Mouse (Mus musculus): Measurements from ENCODE around the gene Slc7a6. TPM values are rescaled to one million over a fixed set of nuclear protein-coding genes. Genes with fewer than 3 reads are reported as not detected.
"Not testable (repeated sequence)": the region's sequence is repeated elsewhere in the genome, so short reads cannot be mapped to it uniquely, and the experiment has no call there.

The Slc7a6 gene
- polyA plus RNA-seq, 1 experiment: 8.3 TPM

DNA sequence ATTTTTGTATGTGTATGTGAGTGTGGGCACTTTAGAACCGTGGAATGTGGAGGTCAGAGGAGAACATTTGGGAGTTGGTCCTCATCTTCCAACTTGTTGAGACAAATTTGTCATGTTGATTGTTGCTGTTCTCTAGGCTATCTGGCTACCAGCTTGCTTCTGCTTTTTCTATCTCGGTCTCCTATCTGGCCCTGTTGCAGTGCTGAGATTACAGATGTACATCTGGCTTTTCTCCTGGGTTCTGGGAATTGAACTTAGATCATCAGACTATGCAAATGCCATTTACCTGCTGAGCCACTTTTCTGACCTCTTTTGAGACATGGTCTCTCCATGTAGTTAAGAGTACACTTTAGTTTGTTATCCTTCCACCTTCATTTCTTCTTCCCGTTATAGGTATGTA is 4.9 kb downstream of the Slc7a6 start:
- peaks cover 4% of the 10 kb centered on the region for H3K4me1 ChIP-seq (ENCODE audit: control insufficient read depth, insufficient read depth, low read length)
- no peak overlapping the region for H3K27ac ChIP-seq (ENCODE audit: insufficient read depth, low read depth, low read length)
- no peak overlapping the region for H3K4me3 ChIP-seq (ENCODE audit: insufficient read depth, low read length)
- TF ChIP-seq POLR2A (IDR thresholded peaks at IDR 0.05; ENCODE audit: borderline replicate concordance, low read depth, low read length): no peak
- no peak for TF ChIP-seq CTCF (IDR thresholded peaks at IDR 0.05; ENCODE audit: low read depth, low read length)

DNA sequence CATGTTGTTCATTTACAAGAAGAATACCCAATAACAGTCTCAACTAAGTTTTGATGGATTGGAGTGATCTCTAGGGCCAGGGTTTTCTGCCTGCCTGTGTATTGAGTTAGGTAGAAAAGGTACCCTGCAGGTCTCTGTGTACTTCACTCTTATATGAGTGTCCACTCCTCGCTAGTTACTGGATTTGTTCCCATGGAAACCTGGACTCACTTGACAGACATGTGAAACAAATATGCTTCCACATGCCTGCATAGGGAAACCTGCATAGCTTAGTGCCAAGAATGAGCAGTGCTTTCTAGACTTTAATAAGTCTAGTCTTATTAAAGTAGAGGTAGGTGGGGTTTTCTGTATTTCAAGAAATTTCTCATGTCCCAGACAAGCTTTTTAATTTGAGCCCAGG is 8.2 kb downstream of the Slc7a6 start:
- Histone ChIP-seq H3K4me3 (ENCODE audit: insufficient read depth, low read length) (no peak overlapping the region), H3K4me1 (ENCODE audit: control insufficient read depth, insufficient read depth, low read length) (peaks cover 2% of the 10 kb centered on the region), H3K27ac (ENCODE audit: insufficient read depth, low read depth, low read length) (no peak overlapping the region)
- TF ChIP-seq CTCF (IDR thresholded peaks at IDR 0.05; ENCODE audit: low read depth, low read length) (no peak), POLR2A (IDR thresholded peaks at IDR 0.05; ENCODE audit: borderline replicate concordance, low read depth, low read length) (no peak)

DNA sequence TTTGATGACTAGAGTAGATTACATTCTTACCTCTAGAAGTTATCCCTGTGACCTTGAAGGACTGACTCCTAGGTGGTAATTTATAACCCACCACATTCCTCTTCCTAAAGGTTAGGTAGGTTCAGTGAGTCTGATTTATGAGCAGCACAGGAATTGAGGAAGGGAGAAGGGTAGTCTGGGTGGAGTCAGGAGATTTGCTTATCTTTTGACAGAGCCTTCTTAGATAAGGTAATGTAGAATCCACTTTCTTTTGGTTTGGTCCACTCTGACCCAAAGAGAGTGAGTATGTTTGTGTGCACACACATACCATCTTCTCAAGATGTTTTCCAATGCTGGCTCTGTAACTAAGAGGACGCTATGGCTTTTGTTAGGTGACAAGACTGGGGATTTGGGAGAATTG is 8.9 kb downstream of the Slc7a6 start:
- H3K4me3 ChIP-seq (ENCODE audit: insufficient read depth, low read length): no peak overlapping the region
- H3K27ac ChIP-seq (ENCODE audit: insufficient read depth, low read depth, low read length): no peak overlapping the region
- TF ChIP-seq POLR2A (IDR thresholded peaks at IDR 0.05; ENCODE audit: borderline replicate concordance, low read depth, low read length) (no peak), CTCF (IDR thresholded peaks at IDR 0.05; ENCODE audit: low read depth, low read length) (no peak)
- H3K4me1 ChIP-seq (ENCODE audit: control insufficient read depth, insufficient read depth, low read length): peaks cover 2% of the 10 kb centered on the region

DNA sequence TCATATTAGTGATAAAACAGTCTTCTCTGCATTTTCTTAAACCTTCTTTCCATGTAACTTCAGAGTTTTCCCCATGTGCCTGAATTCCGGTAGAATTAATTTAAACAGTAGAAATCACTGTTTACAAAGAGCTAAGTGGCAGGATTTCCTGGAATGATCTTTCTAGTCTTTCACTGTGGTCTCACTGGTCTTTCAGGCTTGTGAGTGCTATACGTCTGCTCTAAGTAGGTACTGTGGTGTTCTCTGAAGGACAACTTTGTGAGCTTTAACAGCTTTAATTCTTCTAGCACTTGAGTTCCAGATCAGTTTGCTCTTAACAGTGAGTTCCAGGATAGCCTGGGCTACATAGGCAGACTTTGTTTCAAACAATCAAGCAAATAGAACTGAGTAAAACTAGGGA is 9.8 kb downstream of the Slc7a6 start:
- Histone ChIP-seq H3K4me3 (ENCODE audit: insufficient read depth, low read length) (no peak overlapping the region), H3K4me1 (ENCODE audit: control insufficient read depth, insufficient read depth, low read length) (no peaks in the 10 kb centered on the region; the same call in none of the 2 replicates), H3K27ac (ENCODE audit: insufficient read depth, low read depth, low read length) (no peak overlapping the region)
- no peak for TF ChIP-seq POLR2A (IDR thresholded peaks at IDR 0.05; ENCODE audit: borderline replicate concordance, low read depth, low read length)
- TF ChIP-seq CTCF (IDR thresholded peaks at IDR 0.05; ENCODE audit: low read depth, low read length): no peak

DNA sequence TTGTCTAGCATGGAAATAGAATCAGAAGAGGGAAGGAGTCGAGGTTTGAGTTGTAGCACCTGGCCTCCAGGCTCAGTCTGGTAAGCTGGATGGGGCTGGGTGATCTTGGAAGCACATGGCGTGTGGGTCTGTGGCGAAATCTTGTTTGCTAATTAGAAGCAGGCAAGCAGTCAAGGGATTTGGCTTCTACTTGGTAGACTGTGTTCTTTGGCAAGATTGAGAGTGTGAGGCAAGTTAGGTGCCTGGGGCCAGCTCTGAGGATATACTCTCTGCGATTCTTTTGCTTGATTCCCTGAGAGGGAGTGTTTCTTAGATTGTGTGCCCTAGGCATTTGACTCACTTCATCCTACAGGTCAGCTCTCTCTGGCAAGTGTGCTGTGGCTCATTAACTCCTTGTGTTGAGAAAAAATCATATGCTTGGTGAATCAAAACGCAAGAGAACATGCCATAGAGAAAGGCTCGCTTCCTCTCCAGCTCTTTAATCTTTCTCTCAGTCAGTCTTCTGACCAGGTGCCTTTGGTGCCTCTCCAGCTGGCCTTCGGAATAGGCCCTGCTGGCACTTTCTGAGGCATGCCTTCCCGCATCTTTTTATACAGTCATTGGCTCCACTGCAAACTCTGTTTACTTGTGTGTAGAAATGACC is 17.1 kb downstream of the Slc7a6 start:
- Histone ChIP-seq H3K4me1 (ENCODE audit: control insufficient read depth, insufficient read depth, low read length) (no peaks in the 10 kb centered on the region), H3K4me3 (ENCODE audit: insufficient read depth, low read length) (no peak overlapping the region), H3K27ac (ENCODE audit: insufficient read depth, low read depth, low read length) (no peak overlapping the region)
- no peak for TF ChIP-seq CTCF (IDR thresholded peaks at IDR 0.05; ENCODE audit: low read depth, low read length)

DNA sequence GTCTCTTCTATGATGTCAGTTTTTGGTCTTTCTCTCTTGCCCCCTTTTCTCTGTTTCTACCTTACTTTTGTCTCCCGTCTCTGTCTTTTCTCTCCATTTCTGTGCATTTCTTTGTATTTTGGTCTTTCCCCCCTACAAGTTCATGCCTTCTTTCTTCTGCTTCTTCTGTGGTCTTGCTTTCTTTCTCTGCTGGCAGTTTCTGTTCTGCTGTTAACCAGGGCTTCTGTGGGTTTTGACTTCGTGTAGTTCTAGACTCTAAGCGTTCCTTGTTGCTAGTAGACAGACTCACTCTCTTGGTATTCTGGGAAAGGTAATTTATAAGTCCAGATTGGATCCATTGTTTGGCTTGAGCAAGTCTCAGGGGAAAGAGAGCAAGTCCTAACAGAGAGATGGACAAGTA is 17.7 kb downstream of the Slc7a6 start:
- Histone ChIP-seq H3K4me1 (ENCODE audit: control insufficient read depth, insufficient read depth, low read length) (no peaks in the 10 kb centered on the region), H3K4me3 (ENCODE audit: insufficient read depth, low read length) (no peak overlapping the region), H3K27ac (ENCODE audit: insufficient read depth, low read depth, low read length) (no peak overlapping the region)
- TF ChIP-seq CTCF (IDR thresholded peaks at IDR 0.05; ENCODE audit: low read depth, low read length): no peak
- no peak for TF ChIP-seq POLR2A (IDR thresholded peaks at IDR 0.05; ENCODE audit: borderline replicate concordance, low read depth, low read length)

DNA sequence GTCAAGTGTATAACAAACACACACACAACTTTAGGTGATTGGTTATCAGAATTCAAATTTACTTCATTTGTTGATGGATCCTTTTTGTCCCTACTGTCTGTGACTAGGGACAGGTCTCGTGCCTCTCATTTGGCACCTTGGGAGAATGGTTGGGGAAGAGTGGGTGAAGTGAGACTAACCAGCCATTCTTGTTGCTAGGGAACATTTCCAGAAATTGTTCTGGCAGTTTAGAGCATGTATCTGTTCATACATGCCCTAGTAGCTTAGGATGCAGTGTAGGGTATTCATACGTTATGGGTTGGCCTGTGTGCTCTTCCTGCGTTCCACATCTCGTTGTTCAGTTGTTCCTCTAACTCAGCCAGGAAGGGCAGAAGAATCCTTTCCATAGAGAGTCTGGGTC is 20.5 kb downstream of the Slc7a6 start:
- TF ChIP-seq POLR2A (IDR thresholded peaks at IDR 0.05; ENCODE audit: borderline replicate concordance, low read depth, low read length): no peak
- no peak for TF ChIP-seq CTCF (IDR thresholded peaks at IDR 0.05; ENCODE audit: low read depth, low read length)
- H3K4me1 ChIP-seq (ENCODE audit: control insufficient read depth, insufficient read depth, low read length): no peaks in the 10 kb centered on the region

DNA sequence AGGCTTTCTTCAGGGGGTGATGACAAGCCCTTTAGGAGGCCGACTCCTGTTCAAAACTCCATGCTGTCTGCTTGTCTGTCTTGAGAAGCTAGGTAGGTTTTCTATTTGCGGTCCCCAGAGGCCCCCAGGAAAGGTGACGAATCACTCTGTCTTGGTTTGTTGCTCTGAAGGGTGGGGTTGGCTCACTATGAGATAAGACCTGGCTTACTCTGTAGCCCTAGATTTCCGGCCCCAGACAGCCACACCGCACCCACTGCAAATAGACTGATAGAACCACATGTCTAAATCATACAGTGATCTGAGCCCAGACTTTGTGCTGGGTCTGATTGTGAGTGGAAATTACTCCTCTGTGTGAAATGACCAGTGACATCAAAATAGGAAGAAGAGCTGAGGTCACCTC is 23.0 kb downstream of the Slc7a6 start:
- no peak overlapping the region for H3K4me3 ChIP-seq (ENCODE audit: insufficient read depth, low read length)
- no peak overlapping the region for H3K27ac ChIP-seq (ENCODE audit: insufficient read depth, low read depth, low read length)
- no peak for TF ChIP-seq POLR2A (IDR thresholded peaks at IDR 0.05; ENCODE audit: borderline replicate concordance, low read depth, low read length)
- no peak for TF ChIP-seq CTCF (IDR thresholded peaks at IDR 0.05; ENCODE audit: low read depth, low read length)
- H3K4me1 ChIP-seq (ENCODE audit: control insufficient read depth, insufficient read depth, low read length): no peaks in the 10 kb centered on the region

More for the DNA sequence above, 20.5 kb downstream of the Slc7a6 start:
- Histone ChIP-seq H3K4me3 (ENCODE audit: insufficient read depth, low read length) (no peak overlapping the region), H3K27ac (ENCODE audit: insufficient read depth, low read depth, low read length) (no peak overlapping the region)

DNA sequence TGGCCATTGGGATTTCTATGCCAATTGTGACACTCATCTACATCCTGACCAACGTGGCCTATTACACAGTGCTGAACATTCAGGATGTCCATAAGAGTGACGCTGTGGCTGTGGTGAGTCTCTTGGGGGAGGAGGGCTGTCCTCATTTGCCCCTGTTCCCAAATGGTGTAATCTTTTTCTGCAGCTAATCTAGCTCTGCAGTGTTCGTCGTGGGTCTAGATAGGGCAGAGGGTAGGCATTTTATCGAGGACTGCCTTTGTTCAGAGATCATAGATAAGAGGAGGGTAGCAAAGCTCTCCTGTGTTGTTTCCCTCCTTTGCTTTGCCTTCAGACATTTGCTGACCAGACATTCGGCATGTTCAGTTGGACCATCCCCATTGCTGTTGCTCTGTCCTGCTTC is 24.5 kb downstream of the Slc7a6 start:
- no peaks in the 10 kb centered on the region for H3K4me1 ChIP-seq (ENCODE audit: control insufficient read depth, insufficient read depth, low read length)
- no peak for TF ChIP-seq CTCF (IDR thresholded peaks at IDR 0.05; ENCODE audit: low read depth, low read length)
- TF ChIP-seq POLR2A (IDR thresholded peaks at IDR 0.05; ENCODE audit: borderline replicate concordance, low read depth, low read length): no peak
- no peak overlapping the region for H3K4me3 ChIP-seq (ENCODE audit: insufficient read depth, low read length)
- no peak overlapping the region for H3K27ac ChIP-seq (ENCODE audit: insufficient read depth, low read depth, low read length)

DNA sequence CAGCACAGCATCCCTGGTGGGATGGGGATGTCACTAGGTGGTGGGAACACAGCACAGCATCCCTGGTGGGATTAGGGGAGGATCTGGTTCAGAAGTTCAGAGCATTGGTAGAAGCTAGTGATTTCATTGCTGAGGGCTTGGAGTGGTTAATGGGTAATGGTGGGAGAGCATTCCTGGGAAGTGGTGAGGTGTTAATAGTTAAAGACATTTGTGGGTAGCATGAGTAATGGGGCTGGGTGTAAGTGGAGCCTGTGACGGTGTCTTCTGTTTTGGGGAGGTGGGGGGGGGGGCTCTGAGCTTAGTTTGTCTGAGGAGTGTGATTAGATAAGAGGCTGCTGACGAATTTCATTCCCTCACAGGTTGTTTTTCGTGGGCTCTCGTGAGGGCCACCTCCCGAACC is 25.4 kb downstream of the Slc7a6 start:
- Histone ChIP-seq H3K27ac (ENCODE audit: insufficient read depth, low read depth, low read length) (no peak overlapping the region), H3K4me1 (ENCODE audit: control insufficient read depth, insufficient read depth, low read length) (no peaks in the 10 kb centered on the region), H3K4me3 (ENCODE audit: insufficient read depth, low read length) (no peak overlapping the region)
- TF ChIP-seq POLR2A (IDR thresholded peaks at IDR 0.05; ENCODE audit: borderline replicate concordance, low read depth, low read length) (no peak), CTCF (IDR thresholded peaks at IDR 0.05; ENCODE audit: low read depth, low read length) (no peak)

DNA sequence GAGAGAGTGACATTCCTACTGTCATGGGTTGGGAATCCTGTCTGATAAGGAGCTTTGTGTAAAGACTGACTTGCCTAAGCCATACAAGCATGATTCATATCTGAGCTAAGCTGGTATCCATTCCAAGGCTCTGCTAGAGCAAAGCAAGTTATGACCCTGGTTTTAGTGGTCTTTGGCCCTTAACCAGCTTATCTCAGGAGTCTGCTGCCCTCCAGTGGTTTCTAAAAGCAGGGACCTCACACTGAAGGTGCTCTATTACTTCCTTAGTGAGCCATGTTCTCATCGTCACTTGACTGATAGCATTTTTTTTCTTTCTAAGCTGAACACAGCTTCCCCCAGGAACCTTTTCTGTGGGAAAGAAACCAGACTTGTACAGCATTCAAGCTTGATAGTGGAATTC is 30.1 kb downstream of the Slc7a6 start:
- no peak overlapping the region for H3K27ac ChIP-seq (ENCODE audit: insufficient read depth, low read depth, low read length)
- TF ChIP-seq CTCF (IDR thresholded peaks at IDR 0.05; ENCODE audit: low read depth, low read length) (no peak), POLR2A (IDR thresholded peaks at IDR 0.05; ENCODE audit: borderline replicate concordance, low read depth, low read length) (no peak)
- H3K4me3 ChIP-seq (ENCODE audit: insufficient read depth, low read length): no peak overlapping the region
- H3K4me1 ChIP-seq (ENCODE audit: control insufficient read depth, insufficient read depth, low read length): no peaks in the 10 kb centered on the region

DNA sequence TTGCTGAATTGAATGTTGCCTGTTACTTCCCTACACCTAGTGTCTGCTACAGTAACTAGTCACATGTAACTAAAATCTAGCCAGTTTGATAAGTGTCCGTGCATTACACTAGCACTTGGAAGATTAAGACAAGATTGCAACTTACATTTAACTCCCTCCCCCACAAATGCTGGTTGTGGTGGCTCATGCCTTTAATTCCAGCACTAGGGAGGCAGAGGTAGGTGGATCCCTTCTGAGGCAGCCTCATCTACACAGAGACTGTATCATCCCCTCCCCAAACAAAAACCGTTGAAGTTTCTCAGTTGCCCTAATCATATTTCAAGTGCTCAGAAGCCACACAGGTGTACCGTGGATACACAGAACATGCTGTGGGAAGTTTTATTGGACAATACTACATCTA is 30.9 kb downstream of the Slc7a6 start:
- not testable (repeated sequence) for H3K4me1 ChIP-seq (ENCODE audit: control insufficient read depth, insufficient read depth, low read length); H3K4me3 ChIP-seq (ENCODE audit: insufficient read depth, low read length); H3K27ac ChIP-seq (ENCODE audit: insufficient read depth, low read depth, low read length)
